Mouse (Mus musculus) layer of hippocampus, postnatal 25 days (tissue): ENCODE results near the gene Mamstr. TPM values are rescaled to one million over a fixed set of nuclear protein-coding genes. Genes with fewer than 3 reads are reported as not detected.
"Not testable (repeated sequence)": the region's sequence is repeated elsewhere in the genome, so short reads cannot be mapped to it uniquely, and the experiment has no call there.

Experiments used
- DNase-seq, 2 experiments: peaks; one replicate each; pipeline ENCODE4 v3.0.0; 2022; ENCODE audit warnings: mixed read lengths in 2 of 2, low spot score in 1 of 2; ENCODE audit errors: extremely low spot score in 1 of 2
- total RNA-seq, 2 experiments: library from RNA; stranded (reverse); gene quantifications; 2 replicates each; pipeline ENCODE4 v1.2.3; 2021

The Mamstr gene
- total RNA-seq, 2 experiments from 2014 or later: 3.1 to 3.4 TPM

GRCm38 (mm10) chr7:45645591-45645971 lies 5.8 kb downstream of the Mamstr start:
- DNase-seq: no peak

GRCm38 (mm10) chr7:45646671-45647070 lies 6.9 kb downstream of the Mamstr start:
- DNase-seq: no peak

- no peak for DNase-seq
These were observed 9.6 kb downstream of the Mamstr start for GRCm38 (mm10) chr7:45649351-45649750.

- DNase-seq: not testable (repeated sequence)
These were observed 10.7 kb downstream of the Mamstr start for GRCm38 (mm10) chr7:45650484-45650883.

GRCm38 (mm10) chr7:45654424-45655047 lies 14.8 kb downstream of the Mamstr start:
- no peak for DNase-seq

GRCm38 (mm10) chr7:45660746-45661478 lies 21.1 kb downstream of the Mamstr start:
- no peak for DNase-seq

- not testable (repeated sequence) for DNase-seq
These were observed 21.9 kb downstream of the Mamstr start for GRCm38 (mm10) chr7:45661702-45662101.

- no peak for DNase-seq
These were observed 25.7 kb downstream of the Mamstr start for GRCm38 (mm10) chr7:45665303-45666138.

DNA sequence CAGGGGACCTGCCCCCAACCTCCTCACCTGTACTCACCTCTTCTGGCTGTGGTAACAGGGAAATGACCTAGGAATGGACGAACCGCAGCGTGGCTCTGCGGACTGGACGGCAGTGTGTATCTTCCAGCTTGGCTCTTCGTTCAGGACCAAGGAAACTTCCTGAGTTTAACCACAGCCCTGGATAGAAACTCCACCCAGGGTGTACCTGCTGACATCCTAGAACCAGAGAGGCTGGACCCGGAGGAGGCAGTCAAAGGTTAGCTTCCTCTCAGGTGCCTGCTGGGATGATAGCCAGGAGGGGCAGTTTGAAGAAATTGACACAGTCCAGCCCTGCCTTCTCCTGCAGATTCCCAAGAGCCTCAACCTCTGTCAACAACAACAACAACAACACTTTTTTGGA lies 26.4 kb downstream of the Mamstr start, which contains the start of gene Fut2:
TSS of gene Fut2 (minus strand) at position 234 of the 400 bp plus-strand sequence.
- DNase-seq: no peak

DNA sequence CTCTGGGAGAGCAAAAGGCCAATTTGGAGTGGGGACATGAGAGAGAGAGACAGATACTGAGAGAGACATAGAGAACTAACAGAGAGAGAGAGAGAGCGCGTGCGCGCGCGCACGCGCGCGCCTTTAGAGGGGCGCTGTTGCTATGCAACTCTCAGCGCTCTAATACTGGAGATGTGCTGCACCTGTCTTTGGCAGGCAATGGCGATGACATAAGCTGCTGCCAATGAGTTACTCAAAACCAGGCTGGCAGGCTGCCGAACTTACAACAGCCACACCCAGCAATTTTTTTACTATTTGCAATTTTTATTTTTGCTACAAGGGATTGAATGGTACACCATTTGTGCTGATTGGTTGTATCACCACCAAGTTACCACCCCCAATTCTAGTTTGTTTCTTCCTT lies 28.0 kb downstream of the Mamstr start:
- DNase-seq: peak in 1 of 2 experiments; percentile 51

DNA sequence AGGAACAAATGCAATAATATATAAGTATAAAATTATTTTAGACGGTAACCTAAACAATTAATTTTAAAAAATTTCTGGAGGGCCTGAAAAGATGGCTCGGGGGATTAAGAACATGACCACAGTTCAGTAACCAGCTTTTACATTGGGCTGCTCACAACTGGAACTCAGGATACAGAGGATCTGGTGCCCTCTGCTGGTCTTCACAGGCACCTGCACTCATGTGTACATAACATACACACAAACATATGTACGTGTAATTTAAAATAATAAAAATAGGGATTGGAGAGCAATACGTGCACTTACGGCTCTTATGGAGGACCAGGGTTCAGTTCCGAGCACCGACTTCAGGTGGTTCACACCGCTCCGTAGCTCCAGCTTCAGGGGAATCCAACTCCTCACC lies 29.1 kb downstream of the Mamstr start:
- DNase-seq: no peak

DNA sequence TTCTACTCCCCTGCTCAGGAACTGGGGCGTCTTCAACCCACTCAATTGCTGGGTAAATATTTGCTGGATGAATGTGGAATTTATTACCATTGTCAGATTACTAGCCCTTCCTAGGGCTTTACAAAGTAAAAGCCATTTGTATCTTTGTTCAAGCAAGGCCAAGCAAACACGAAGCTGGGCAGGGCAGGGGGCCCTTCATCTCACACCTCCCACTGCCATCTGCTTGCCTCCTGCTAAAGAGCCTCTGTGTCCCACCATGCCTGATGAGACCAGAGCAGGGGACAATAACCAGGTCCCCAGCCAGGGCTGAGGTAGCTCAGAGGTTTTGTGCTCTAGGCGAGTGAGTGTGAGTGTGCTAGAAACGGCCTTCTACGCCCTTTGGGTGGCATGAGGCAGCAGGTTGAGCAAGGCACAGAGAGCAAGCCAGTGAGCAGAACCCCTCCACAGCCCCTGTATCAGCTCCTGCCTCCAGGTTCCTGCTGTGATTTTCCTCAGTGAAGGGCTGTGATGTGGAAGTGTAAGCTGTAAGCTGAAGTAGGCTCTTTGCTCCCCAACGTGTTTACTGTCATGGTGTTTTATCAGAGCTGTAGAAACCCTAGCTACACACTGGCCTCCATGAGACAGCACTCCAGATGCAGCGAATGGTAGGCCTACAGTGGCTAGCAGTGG lies 38.0 kb downstream of the Mamstr start:
- no peak for DNase-seq

DNA sequence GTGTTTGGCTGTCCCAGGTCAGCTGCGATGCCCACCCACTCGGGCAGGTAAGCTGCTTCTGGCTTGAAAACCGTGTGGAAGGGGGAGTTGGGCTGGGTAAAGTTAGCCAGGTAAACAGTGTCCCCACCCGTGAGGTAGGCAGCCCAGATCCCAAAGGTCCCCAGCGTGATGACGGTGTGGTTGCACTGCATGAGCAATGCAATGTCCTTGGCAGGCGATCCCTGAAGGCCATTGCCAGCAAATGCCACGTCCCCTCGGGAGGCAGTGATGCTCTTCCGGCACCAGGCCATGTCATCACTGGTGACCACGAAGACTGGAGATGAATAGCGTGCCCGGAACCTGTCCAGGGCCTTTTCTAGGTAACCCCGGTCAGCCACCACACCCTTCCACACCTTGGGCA lies 38.7 kb downstream of the Mamstr start:
- DNase-seq: no peak

GRCm38 (mm10) chr7:45679966-45680621 lies 40.3 kb downstream of the Mamstr start:
- no peak for DNase-seq

DNA sequence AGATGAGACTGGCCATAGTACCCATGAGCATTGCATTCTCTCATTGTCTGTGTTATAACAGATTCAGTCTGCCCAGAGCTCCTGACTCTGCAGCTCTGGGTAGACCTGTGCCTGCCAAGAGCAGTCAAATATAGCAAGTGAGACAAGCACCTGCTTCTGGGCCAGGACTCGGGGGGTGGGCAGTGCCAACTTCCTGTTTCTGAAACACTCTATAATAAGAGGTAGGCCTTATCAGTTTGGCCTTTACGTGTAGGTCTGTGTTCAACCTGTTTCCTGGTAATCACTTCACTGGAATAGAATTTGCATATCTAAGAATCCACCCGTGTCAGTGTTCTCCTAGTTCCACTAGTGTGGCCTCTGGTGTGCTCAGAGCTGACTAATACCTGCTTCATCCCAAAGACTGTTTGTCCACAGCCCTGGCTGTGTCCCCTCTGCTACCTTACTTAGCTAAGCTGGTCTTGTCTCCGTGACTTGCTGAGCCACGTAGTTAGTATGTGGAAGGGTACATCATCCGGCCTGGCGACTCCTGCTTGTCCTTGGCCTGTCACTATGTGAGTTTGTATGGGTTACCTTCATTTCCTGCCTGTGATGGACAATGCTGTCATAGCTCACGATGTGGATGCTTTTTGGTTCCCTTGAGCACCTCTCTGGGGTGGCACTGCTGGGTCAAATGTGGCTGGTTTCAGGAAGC lies 41.4 kb downstream of the Mamstr start:
- DNase-seq: no peak

DNA sequence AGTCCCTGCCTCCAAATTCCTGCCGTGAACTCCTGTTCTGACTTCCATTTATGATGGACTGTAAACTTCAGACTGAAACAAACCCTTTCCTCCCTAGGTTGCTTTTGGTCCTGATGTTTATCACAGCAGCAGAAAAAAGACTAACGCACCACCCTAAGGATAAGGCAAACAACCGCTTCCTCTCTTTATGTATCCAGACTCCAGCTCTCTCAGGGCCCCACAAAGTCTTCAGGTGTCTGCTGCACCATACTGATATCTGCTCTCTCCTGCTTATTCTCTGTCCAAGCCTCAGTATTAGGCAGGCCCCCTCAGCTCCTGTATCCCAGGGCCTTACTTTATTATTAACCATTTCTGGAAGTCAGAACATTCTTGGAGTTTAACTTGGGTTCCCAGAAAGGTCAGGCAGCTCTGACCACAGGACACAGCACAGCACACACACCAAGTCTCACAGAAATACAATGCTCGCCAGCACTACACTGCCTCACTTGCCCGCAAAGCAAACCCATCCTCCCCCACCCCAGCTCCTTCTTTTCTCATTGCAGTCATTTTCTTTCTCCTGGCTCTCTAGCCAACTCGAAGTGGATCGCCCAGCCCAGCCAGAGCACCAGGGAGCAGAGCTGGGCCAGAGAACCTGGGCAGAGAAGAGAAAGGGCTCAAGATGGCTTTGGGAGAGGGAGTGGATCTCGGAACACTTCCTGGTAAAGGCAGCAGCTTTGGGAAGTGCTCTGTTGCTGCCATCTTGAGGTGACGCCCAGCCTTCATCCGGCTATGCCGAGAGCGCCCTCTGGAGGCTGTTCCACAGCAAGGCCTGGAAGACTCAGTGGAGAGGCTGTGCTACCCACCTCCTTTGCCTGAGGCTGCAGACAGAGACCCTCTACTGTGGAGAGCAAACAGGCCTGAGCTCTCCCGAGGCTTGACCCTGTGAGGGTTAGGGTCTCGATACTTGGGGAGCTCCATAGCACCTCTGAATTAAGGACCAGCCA lies 42.7 kb downstream of the Mamstr start:
- peak; percentile 83 to 93 for DNase-seq

GRCm38 (mm10) chr7:45683396-45684050 lies 43.7 kb downstream of the Mamstr start, which contains the start of gene Ntn5:
Ntn5 (plus strand) TSS chr7:45684022.
- DNase-seq: no peak

DNA sequence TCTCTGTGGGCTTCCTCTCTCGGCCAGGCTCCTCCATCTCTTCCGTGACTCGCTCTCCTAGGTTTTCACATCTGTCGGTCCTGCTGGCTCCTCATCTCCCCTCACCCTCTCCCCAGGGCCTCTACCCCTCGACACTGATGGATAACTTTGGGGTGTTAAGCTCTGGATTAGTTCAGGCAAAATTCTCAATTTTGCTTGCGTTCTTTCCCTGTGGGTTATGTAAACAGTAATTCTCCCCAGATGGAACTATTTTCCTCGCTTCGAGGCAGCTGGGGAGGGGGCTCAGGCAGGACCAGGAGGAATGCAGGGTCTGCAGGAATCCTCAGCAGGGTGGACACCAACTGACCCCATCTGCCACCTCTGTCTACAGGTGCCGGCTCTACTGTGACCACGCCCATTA lies 46.0 kb downstream of the Mamstr start:
- no peak for DNase-seq
